Mouse (Mus musculus) limb, embryonic 10.5 days (tissue): ENCODE results near the gene Dnajb14. TPM values are rescaled to one million over a fixed set of nuclear protein-coding genes. Genes with fewer than 3 reads are reported as not detected.
"Not testable (repeated sequence)": the region's sequence is repeated elsewhere in the genome, so short reads cannot be mapped to it uniquely, and the experiment has no call there.

Experiments
- DNase-seq: peaks from one replicate; pipeline ENCODE4 v3.0.0-alpha.2; 2017; ENCODE audit warnings: low spot score
- H3K27ac ChIP-seq: fragments of 300-500 bp; sonication (generic); 2 replicates; pipeline ENCODE4 v1.5.1; 2016; ENCODE audit warnings: mild to moderate bottlenecking
- H3K27me3 ChIP-seq: fragments of 300-500 bp; sonication (generic); 2 replicates; pipeline ENCODE4 v1.6.1; 2016; ENCODE audit warnings: low read depth, mild to moderate bottlenecking; ENCODE audit not compliant: poor library complexity, severe bottlenecking
- H3K36me3 ChIP-seq: fragments of 300-500 bp; sonication (generic); 2 replicates; pipeline ENCODE4 v1.6.1; 2016; ENCODE audit warnings: mild to moderate bottlenecking, moderate library complexity
- H3K4me1 ChIP-seq: fragments of 300-500 bp; sonication (generic); 2 replicates; pipeline ENCODE4 v1.6.1; 2016
- H3K4me3 ChIP-seq: fragments of 300-500 bp; sonication (generic); 2 replicates; pipeline ENCODE4 v1.5.1; 2016; ENCODE audit warnings: mild to moderate bottlenecking, moderate library complexity
- H3K9me3 ChIP-seq: fragments of 300-500 bp; sonication (generic); replicated peaks from 2 replicates; pipeline ENCODE4 v1.6.1; 2016; ENCODE audit warnings: mild to moderate bottlenecking
- WGBS: fragments of 180-500 bp; shearing (Covaris S2); methylation state at CpG from one replicate; pipeline ENCODE4 v1.1.7; 2016; 5-methylcytosine and 5-hydroxymethylcytosine counted together
- polyA plus RNA-seq: library from polyadenylated mRNA; unstranded; fragments of >200 nt; fragmentation: Nextera tagmentation; extraction: Ambion mirVana; gene quantifications from 2 replicates; pipeline ENCODE4 v1.2.1, GENCODE M21; 2016

Dnajb14 gene
- polyA plus RNA-seq, 1 experiment from 2014 or later = 6.8 TPM

DNA sequence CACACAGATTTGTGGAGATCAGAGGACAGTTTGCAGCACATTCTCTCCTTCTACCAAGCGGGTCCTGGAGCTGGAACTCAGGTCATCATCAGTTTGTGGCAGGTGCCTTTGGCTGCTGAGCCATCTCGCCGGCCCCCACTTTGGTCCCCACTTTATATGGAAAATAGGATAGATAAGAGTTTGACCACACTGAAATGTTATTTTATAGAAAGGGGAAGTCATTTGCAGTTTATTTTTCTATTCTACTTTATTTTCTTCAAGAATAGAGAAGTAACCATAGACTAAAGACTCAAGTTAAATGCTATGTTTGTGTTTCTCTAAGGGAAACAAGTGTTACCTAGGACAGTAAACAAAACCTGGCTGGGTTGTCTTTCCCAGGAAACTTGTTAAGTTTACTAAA lies 29.4 kb downstream of the Dnajb14 start:
- Histone ChIP-seq H3K4me3 (no peak overlapping the region), H3K4me1 (no peaks in the 10 kb centered on the region), H3K36me3 (peaks cover 37% of the 10 kb centered on the region), H3K27me3 (no peaks in the 10 kb centered on the region), H3K9me3 (no peaks in the 10 kb centered on the region), H3K27ac (no peak overlapping the region)
- 95% methylated on average over 3 of the region's 3 CpGs for WGBS
- no peak for DNase-seq

DNA sequence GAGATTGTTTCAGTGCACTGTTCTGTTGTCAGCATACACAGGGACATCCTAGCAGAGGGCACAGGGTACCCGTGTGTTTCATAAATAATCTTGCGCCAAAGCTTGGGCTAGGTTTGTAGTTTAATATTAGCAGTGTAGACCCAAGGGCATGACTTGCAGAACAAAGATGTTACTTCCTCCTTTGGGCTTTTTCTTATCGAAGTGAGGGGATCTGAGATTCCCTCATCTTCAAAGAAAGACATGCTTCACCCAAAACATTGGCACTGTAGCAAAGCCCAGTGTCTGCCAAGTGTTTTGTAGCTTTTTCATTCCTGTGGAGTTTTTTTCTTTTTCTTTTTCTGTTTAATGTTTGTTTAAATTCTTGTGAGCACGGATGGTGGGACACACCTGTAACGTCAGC lies 30.2 kb downstream of the Dnajb14 start:
- DNase-seq = no peak
- WGBS = 88% methylated on average over 5 of the region's 5 CpGs
- Histone ChIP-seq H3K9me3 (no peaks in the 10 kb centered on the region), H3K4me1 (no peaks in the 10 kb centered on the region), H3K27me3 (no peaks in the 10 kb centered on the region), H3K27ac (no peak overlapping the region), H3K36me3 (peaks cover 39% of the 10 kb centered on the region), H3K4me3 (no peak overlapping the region)

DNA sequence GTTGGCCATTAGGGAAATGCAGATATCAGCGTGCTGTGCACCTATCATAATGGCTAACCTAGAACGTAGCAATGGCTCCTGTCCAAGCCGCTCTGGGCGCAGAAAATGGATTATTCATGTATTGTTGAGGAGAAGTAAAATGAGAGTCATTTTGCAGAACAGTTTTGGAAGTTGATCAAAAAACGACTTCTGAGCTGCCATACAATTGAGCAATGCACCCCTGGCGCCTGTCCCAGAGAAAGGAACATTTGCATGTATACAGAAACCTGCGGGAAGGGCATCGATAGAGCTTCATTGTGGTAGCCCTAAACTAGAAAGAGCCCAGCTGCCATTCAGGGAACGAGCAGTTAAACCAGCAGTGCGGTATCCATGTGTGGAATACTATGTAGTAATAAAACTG lies 32.7 kb downstream of the Dnajb14 start:
- Histone ChIP-seq H3K4me1 (no peaks in the 10 kb centered on the region), H3K27ac (no peak overlapping the region), H3K9me3 (no peaks in the 10 kb centered on the region), H3K36me3 (peaks cover 28% of the 10 kb centered on the region), H3K27me3 (no peaks in the 10 kb centered on the region), H3K4me3 (no peak overlapping the region)
- WGBS = 93% methylated on average over 10 of the region's 10 CpGs
- no peak for DNase-seq

DNA sequence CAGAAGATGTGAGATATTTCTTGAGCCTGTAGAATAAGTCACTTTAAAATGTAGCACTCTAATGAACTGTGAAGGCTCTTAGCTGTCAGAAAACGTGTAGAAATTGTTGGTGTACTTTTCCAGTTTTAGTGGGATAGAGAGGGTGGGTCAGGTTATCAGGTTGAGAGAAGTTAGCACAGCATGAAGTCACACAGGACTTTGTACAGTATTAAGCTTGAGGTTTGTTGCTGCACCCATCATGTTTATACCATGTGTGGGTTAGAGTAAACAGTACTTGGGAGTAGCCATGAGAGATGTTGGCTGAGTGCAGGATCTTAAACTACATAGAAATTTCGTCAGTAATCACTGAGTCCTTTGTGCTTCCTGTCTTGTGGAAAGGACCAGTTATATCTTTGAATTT lies 45.6 kb downstream of the Dnajb14 start:
- Histone ChIP-seq H3K4me3 (no peak overlapping the region), H3K27ac (no peak overlapping the region), H3K27me3 (no peaks in the 10 kb centered on the region), H3K36me3 (peaks cover 4% of the 10 kb centered on the region; the same call in 1 of the 2 replicates), H3K9me3 (no peaks in the 10 kb centered on the region), H3K4me1 (peaks cover 9% of the 10 kb centered on the region)
- no peak for DNase-seq
- WGBS = 74% methylated on average over 2 of the region's 2 CpGs

DNA sequence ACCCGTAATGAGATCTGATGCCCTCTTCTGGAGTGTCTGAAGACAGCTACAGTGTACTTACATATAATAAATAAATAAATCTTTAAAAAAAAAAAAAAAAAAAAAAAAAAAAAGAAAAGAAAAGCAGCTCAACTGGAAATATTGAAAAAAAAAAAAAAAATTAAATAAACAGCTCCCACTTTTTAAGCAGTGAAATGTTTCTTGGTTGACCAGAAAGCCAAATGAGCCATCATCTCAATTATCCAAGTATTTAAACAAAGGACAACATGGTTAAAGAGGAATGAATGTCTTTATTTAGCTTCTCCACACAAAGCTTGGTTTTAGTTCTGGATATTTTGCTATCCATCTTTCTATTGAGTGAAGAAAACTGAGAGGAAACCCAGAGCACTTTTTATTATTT lies 47.1 kb downstream of the Dnajb14 start:
- H3K4me3 ChIP-seq, H3K36me3 ChIP-seq, H3K27me3 ChIP-seq, H3K27ac ChIP-seq, H3K9me3 ChIP-seq, DNase-seq: not testable (repeated sequence)
- peaks cover 16% of the 10 kb centered on the region for H3K4me1 ChIP-seq
- WGBS = 100% methylated on average over 1 of the region's 1 CpGs

DNA sequence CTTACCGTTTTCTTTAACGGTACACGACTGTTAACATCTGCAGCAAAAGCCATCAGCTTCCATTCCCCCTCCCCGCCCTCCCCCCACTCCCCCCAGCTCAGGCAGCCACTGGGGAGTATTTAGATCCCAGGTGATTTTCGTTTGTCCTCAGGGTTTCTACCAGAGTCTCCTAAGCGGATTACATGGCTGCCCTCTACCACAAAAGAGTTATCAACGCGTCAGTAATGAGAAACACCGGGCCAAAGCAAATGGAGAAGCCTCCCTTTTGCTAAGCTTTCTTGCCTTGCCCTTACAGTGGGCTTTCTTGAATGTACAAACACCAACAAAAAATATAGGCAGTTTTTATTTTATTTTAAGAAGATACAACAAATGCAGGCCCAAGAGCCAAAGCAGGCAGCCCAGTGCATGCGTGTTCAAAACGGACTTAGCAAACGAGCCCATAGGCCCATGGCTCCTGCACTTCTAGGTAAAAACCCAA lies 50.3 kb downstream of the Dnajb14 start:
- DNase-seq = peak; percentile 45
- Histone ChIP-seq H3K27ac (peak overlapping the region; percentile 88), H3K4me3 (peak overlapping the region; percentile 92), H3K36me3 (peaks cover 17% of the 10 kb centered on the region), H3K27me3 (no peaks in the 10 kb centered on the region), H3K9me3 (no peaks in the 10 kb centered on the region), H3K4me1 (peaks cover 16% of the 10 kb centered on the region)
- WGBS = 27% methylated on average over 12 of the region's 12 CpGs

DNA sequence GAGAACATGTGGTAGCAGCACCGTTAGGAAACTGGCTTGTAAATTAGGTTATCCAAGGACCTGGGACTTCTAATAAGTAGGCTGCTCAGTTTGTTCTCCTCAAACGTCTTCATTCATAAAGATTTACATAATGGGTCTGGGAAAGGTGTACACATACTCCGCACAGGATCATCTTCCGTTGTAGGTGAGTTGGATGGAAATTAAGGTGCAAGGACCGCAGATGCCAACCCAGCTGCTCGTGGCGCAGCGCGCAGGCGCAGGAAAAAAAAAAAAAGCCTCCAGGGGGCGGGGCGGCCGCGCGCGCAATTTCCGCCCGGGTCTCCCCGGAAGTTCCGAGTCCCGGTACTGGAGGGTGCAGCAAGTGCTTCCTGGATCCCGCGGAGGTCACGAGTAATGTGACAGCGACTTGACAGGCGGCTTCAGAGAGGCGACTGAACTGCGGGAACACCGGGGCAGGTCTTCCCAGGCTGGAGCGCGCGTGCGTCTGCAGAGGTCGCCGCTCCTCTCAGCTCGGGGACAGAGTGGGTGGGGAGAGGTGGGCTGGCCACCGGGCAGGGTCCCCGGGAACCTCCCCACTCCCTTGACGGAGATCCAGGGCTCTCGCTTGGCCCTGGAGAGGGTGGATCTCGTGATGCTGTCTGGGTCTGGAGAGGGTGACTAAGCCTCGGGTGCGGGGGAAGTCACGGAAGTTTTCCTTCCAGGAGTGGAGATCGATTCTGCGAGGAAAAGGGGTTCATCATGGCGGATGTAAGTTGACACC lies 50.9 kb downstream of the Dnajb14 start, which contains the start of gene Lamtor3:
TSS of gene Lamtor3 (plus strand) at position 335 of the 760 bp plus-strand sequence.
- no peaks in the 10 kb centered on the region for H3K27me3 ChIP-seq
- H3K4me3 ChIP-seq = peak within 1 kb of the TSS; percentile 92
- H3K27ac ChIP-seq = peak within 1 kb of the TSS; percentile 88
- H3K4me1 ChIP-seq = peaks cover 16% of the 10 kb centered on the region
- peaks cover 17% of the 10 kb centered on the region for H3K36me3 ChIP-seq
- peak; percentile 92 for DNase-seq
- no peaks in the 10 kb centered on the region for H3K9me3 ChIP-seq
- under 1% methylated on average over 47 of the region's 47 CpGs for WGBS

DNA sequence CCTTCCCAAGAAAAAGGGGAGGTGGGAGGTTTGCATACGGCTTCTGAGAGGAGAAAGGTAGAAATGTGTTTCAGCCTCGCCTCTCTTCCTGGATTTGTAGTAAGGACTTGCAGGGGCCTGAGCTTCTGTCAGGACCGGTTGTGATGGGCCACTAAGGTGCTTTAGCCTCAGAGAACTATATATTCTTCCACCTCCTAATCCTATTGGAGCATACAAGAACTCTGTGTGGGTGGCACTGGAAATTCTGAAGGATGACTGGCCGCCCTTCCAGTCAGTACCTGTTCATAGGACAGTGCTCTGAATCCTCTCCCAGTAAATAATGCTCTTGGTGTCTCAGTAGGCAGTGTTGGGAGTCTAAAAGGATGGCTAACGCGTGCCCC lies 51.4 kb downstream of the Dnajb14 start:
- Histone ChIP-seq H3K4me1 (peaks cover 16% of the 10 kb centered on the region), H3K27ac (peak overlapping the region; percentile 88), H3K4me3 (peak overlapping the region; percentile 92), H3K9me3 (no peaks in the 10 kb centered on the region), H3K36me3 (peaks cover 23% of the 10 kb centered on the region), H3K27me3 (no peaks in the 10 kb centered on the region)
- WGBS = 15% methylated on average over 6 of the region's 6 CpGs
- DNase-seq = no peak

DNA sequence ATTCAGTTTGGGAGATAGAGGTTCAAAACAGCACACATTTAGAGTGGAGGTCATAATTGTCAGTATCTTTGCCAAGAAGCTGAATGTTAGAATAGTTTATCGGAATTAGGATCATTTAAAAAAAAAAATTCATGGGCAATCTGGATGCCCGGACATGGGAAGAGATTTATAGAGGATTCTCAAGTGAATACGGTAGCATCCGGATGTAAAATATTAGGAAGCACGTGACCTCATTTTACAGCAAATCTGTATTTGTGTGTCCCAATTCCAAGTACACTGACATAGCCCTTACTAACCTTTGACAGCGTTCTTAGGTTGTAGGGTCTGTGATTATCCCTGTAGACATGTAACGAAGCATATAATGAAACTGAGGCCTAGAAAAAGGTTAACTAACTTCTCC lies 51.9 kb downstream of the Dnajb14 start:
- 93% methylated on average over 7 of the region's 7 CpGs for WGBS
- Histone ChIP-seq H3K9me3 (no peaks in the 10 kb centered on the region), H3K4me3 (peak overlapping the region; percentile 92), H3K27ac (no peak overlapping the region), H3K4me1 (peaks cover 16% of the 10 kb centered on the region), H3K36me3 (peaks cover 27% of the 10 kb centered on the region), H3K27me3 (no peaks in the 10 kb centered on the region)
- no peak for DNase-seq

DNA sequence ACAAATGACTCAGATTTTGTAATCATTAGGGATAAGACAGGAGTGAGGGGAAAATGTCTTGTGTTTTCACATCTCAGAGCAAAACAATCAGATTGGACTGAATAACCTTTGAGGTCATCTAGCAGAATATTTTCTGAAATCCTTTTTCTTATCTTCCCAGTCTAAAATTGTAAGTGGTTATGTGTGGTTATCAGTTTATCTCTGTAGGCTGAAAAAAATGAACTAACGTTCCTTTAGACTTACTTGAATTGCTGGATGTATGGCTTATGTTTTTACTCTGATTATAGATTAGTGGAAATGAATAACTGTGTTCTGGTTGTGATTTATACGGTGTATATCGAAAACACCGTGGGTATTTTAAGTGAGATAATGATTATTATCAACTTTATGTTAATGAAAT lies 53.1 kb downstream of the Dnajb14 start:
- H3K27ac ChIP-seq = no peak overlapping the region
- H3K4me1 ChIP-seq = peaks cover 16% of the 10 kb centered on the region
- H3K36me3 ChIP-seq = peaks cover 36% of the 10 kb centered on the region
- no peaks in the 10 kb centered on the region for H3K27me3 ChIP-seq
- H3K9me3 ChIP-seq = no peaks in the 10 kb centered on the region
- DNase-seq = no peak
- H3K4me3 ChIP-seq = no peak overlapping the region
- 97% methylated on average over 4 of the region's 4 CpGs for WGBS

DNA sequence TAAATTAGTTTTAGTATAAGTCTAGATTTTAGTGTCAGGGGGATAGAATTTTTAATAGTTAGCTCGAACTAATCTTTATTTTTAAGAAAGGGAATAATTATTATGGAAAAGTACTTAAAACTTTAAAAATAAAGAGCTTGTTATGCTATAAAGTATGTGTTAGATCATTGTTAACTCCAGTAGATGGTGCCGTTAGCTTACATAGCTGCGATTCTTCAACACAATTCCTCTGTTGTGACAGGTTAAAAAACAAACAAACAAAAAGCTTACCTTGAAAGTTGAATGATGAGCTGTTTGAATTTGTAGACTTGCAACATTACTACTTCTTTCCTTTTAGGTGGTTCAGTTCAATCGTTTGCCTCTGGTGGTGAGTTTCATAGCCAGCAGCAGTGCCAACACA lies 59.5 kb downstream of the Dnajb14 start:
- Histone ChIP-seq H3K27me3 (no peaks in the 10 kb centered on the region), H3K4me1 (no peaks in the 10 kb centered on the region), H3K9me3 (no peaks in the 10 kb centered on the region), H3K4me3 (no peak overlapping the region), H3K27ac (no peak overlapping the region), H3K36me3 (peaks cover 71% of the 10 kb centered on the region)
- DNase-seq = no peak
- 93% methylated on average over 4 of the region's 4 CpGs for WGBS

DNA sequence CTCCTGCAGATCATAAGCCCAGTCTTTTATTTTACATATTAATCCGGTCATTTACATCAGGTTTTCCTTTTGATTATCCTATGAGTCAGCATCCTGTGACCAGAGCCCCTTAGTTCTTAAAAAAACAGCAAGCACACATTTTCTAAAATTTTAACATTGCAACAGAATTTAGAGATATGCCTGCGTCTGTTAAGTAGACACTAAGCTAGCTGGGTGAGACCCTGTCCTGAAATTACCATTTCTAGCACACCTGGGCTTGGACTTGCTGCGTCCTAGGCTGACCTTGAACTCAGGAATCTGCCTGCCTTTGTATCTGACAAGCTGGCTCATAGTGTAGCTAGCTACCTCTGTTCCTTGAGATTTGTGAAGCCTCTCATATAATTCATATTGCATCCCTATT lies 62.5 kb downstream of the Dnajb14 start:
- Histone ChIP-seq H3K27me3 (no peaks in the 10 kb centered on the region), H3K4me3 (no peak overlapping the region), H3K27ac (no peak overlapping the region), H3K9me3 (no peaks in the 10 kb centered on the region), H3K4me1 (no peaks in the 10 kb centered on the region), H3K36me3 (peaks cover 51% of the 10 kb centered on the region)
- DNase-seq = no peak
- 89% methylated on average over 3 of the region's 3 CpGs for WGBS

DNA sequence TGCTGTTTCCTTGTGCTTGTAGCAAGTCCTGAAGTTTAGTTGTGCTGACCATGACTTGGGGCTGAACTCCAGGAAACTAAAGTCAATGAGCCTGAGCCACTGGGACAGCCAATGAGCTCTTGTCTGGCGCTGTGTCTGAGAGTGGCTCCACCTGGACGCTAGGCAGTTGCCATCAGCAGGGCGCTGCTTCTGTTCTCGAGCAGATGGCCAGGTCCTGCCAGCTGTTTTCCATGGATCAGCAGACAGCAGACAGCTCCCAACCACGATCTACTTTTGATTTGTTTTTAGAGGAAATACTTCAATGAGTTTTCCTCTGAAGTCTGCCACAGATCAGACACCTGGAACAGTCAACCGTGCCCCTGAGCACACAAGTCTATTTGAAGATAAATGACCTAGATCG lies 65.3 kb downstream of the Dnajb14 start:
- Histone ChIP-seq H3K9me3 (no peaks in the 10 kb centered on the region), H3K27me3 (no peaks in the 10 kb centered on the region), H3K4me3 (no peak overlapping the region), H3K36me3 (peaks cover 27% of the 10 kb centered on the region), H3K4me1 (0 out of 2 replicates have a peak, but pooled peaks cover 3% of the 10 kb centered on the region), H3K27ac (no peak overlapping the region)
- no peak for DNase-seq
- WGBS = 76% methylated on average over 7 of the region's 7 CpGs
